Mouse (Mus musculus) Muller cell, postnatal 12 days (primary cell): ENCODE measurements around the gene Synpo2.

Experiments used
- DNase-seq: peaks from one replicate; pipeline ENCODE4 v3.0.0-alpha.2; 2015; ENCODE audit errors: inconsistent ontology term

The Synpo2 gene

DNA sequence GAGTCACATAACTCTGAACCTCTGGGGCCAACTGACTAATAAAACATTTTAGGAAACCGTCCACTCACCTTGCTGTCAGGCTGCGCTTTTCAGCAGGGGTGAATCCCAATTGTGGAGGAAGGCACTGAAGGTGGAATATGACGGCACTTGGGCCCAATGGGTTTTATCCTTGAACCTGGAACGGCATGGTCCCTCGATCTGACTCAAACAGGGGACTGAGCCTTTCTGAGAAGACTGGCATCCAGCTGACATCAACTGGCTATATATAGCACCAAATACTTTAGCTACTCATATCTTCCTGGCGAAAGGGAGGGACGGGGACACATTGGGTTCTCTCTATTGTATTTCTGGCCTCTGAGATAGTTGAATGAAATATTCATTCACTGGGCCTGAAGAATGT lies 201.2 kb downstream of the Synpo2 start, which contains the start of gene Myoz2:
TSS of gene Myoz2 (minus strand) at position 264 of the 400 bp plus-strand sequence.
- DNase-seq = no peak

DNA sequence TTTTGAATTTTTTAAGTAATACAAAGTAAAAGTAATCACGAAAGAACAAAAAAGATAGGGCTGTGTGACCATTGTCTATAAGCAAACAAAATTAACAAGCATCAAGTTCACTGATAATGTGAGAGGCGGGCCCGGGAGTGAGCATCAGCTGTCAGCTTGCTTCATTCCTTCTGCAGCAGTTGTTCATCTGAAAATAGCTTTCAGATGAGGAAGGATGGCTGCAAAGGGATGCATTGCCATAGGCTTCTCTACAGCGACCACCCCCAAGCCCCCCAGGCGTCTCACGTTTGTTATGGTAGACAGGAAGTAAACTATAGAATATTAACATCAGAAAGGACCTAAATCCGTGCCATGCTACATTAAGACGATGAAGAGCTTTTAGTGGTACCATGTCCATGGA lies 202.1 kb downstream of the Synpo2 start:
- no peak for DNase-seq
